Comparison of ENCODE assay signal across 23 mouse cellular contexts in genomic region chr14:112542261-112542660, GRCm38 (mm10).
DNase-seq lines count a peak whose midpoint lies in the region; ATAC-seq and TF ChIP-seq lines count a peak whose summit lies in the region.
"Had no signal": no experiment of that assay in that cellular context is flagged by ENCODE, and none has a peak within 500 bp of the region (broad histone marks: within the 10 kb centered on the region; RNA-seq: fewer than 3 reads in every experiment).

No protein-coding gene starts in this region.

- no peaks in the 10 kb centered on the region for H3K27me3 ChIP-seq in hindbrain, postnatal 0 days (ENCODE audit: insufficient read depth, low read length)
- H3K27me3 ChIP-seq in hindbrain, embryonic 12.5 days, result no peaks in the 10 kb centered on the region
- H3K27me3 ChIP-seq in midbrain, postnatal 0 days (ENCODE audit: insufficient read depth, low read length), result no peaks in the 10 kb centered on the region
- H3K27me3 ChIP-seq in midbrain, embryonic 16.5 days (ENCODE audit: control insufficient read depth, insufficient read depth, low read depth, low read length), result no peaks in the 10 kb centered on the region
- H3K27me3 ChIP-seq: CH12.LX; embryonic facial prominence, embryonic 12.5 days; forebrain, embryonic 13.5 days; forebrain, embryonic 15.5 days; Patski had no signal

- no peak overlapping the region for H3K9ac ChIP-seq in hindbrain, postnatal 0 days (replicated peaks; ENCODE audit: low read length)
- no peak overlapping the region for H3K9ac ChIP-seq in hindbrain, embryonic 12.5 days
- no peak overlapping the region for H3K9ac ChIP-seq in midbrain, postnatal 0 days (replicated peaks; ENCODE audit: low read length, poor library complexity, severe bottlenecking)
- no peak overlapping the region for H3K9ac ChIP-seq in midbrain, embryonic 16.5 days (ENCODE audit: low read depth, low read length)
- H3K9ac ChIP-seq: embryonic facial prominence, embryonic 12.5 days; forebrain, embryonic 13.5 days; forebrain, embryonic 15.5 days; forebrain, postnatal 0 days had no signal

- H3K4me3 ChIP-seq in hindbrain, postnatal 0 days (ENCODE audit: low read length), result no peak overlapping the region
- H3K4me3 ChIP-seq in hindbrain, embryonic 12.5 days, result no peak overlapping the region
- no peak overlapping the region for H3K4me3 ChIP-seq in midbrain, postnatal 0 days (ENCODE audit: low read depth, low read length)
- H3K4me3 ChIP-seq in midbrain, embryonic 16.5 days (ENCODE audit: low read depth, low read length), result no peak overlapping the region
- H3K4me3 ChIP-seq: embryonic facial prominence, embryonic 10.5 days; embryonic facial prominence, embryonic 12.5 days; forebrain, embryonic 13.5 days; forebrain, embryonic 15.5 days had no signal

- WGBS in hindbrain, postnatal 0 days, result 66% methylated on average over 1 of the region's 1 CpGs
- WGBS in hindbrain, embryonic 12.5 days, result 83% methylated on average over 1 of the region's 1 CpGs
- 77% methylated on average over 1 of the region's 1 CpGs for WGBS in midbrain, postnatal 0 days
- WGBS in midbrain, embryonic 16.5 days, result 69% methylated on average over 1 of the region's 1 CpGs

- no peaks in the 10 kb centered on the region for H3K4me1 ChIP-seq in hindbrain, postnatal 0 days (ENCODE audit: insufficient read depth, low read length)
- no peaks in the 10 kb centered on the region for H3K4me1 ChIP-seq in hindbrain, embryonic 12.5 days
- no peaks in the 10 kb centered on the region for H3K4me1 ChIP-seq in midbrain, postnatal 0 days (ENCODE audit: insufficient read depth, low read length)
- no peaks in the 10 kb centered on the region for H3K4me1 ChIP-seq in midbrain, embryonic 16.5 days (ENCODE audit: control insufficient read depth, insufficient read depth, low read length)
- H3K4me1 ChIP-seq: embryonic facial prominence, embryonic 10.5 days; embryonic facial prominence, embryonic 12.5 days; forebrain, embryonic 13.5 days; forebrain, embryonic 15.5 days had no signal

- H3K9me3 ChIP-seq in hindbrain, postnatal 0 days (ENCODE audit: low read length), result no peaks in the 10 kb centered on the region
- no peaks in the 10 kb centered on the region for H3K9me3 ChIP-seq in hindbrain, embryonic 12.5 days (replicated peaks)
- H3K9me3 ChIP-seq in midbrain, postnatal 0 days (ENCODE audit: low read length), result no peaks in the 10 kb centered on the region
- H3K9me3 ChIP-seq in midbrain, embryonic 16.5 days (replicated peaks; ENCODE audit: control insufficient read depth, low read length, poor library complexity, severe bottlenecking), result no peaks in the 10 kb centered on the region
- H3K9me3 ChIP-seq: embryonic facial prominence, embryonic 10.5 days; embryonic facial prominence, embryonic 12.5 days; forebrain, embryonic 13.5 days; forebrain, embryonic 15.5 days; G1E had no signal

- peak; percentile 78 to 83 for DNase-seq in cerebellum, postnatal 10 days
- DNase-seq in cerebellum, adult 11-12 months, result no peak
- DNase-seq in cerebellum, postnatal 25 days, result peak; percentile 11 to 32
- no peak for DNase-seq in cerebellum, adult 8-10 months
- peak; percentile 10 for DNase-seq in hindbrain, postnatal 0 days (ENCODE audit: low spot score)
- DNase-seq in midbrain, postnatal 0 days (ENCODE audit: low spot score), result peak; percentile 3
- DNase-seq: adrenal gland, adult 2 months; adrenal gland, postnatal 10 days; adrenal gland, postnatal 25 days; B cell, adult 2 months; cerebellum, adult 18-20 months; cerebellum, adult 9-11 months; forebrain, postnatal 0 days had no signal

- ATAC-seq in hindbrain, postnatal 0 days, result no peak
- no peak for ATAC-seq in hindbrain, embryonic 12.5 days (ENCODE audit: low FRiP score)
- no peak for ATAC-seq in midbrain, postnatal 0 days (ENCODE audit: low FRiP score)
- ATAC-seq in midbrain, embryonic 16.5 days, result no peak
- ATAC-seq: CD4-positive, CD25-positive, alpha-beta regulatory T cell, adult 4 months; forebrain, embryonic 13.5 days; forebrain, embryonic 15.5 days; forebrain, postnatal 0 days; Patski had no signal

- H3K36me3 ChIP-seq in hindbrain, postnatal 0 days (ENCODE audit: insufficient read depth, low read length), result no peaks in the 10 kb centered on the region
- no peaks in the 10 kb centered on the region for H3K36me3 ChIP-seq in hindbrain, embryonic 12.5 days
- H3K36me3 ChIP-seq in midbrain, postnatal 0 days (ENCODE audit: insufficient read depth, low read length), result no peaks in the 10 kb centered on the region
- no peaks in the 10 kb centered on the region for H3K36me3 ChIP-seq in midbrain, embryonic 16.5 days (ENCODE audit: control insufficient read depth, insufficient read depth, low read length)
- H3K36me3 ChIP-seq: embryonic facial prominence, embryonic 10.5 days; embryonic facial prominence, embryonic 12.5 days; forebrain, embryonic 15.5 days; G1E had no signal

- H3K4me2 ChIP-seq in hindbrain, postnatal 0 days (ENCODE audit: low read depth, low read length), result no peak overlapping the region
- H3K4me2 ChIP-seq in hindbrain, embryonic 12.5 days (replicated peaks), result no peak overlapping the region
- no peak overlapping the region for H3K4me2 ChIP-seq in midbrain, postnatal 0 days (ENCODE audit: low read depth, low read length, poor library complexity, severe bottlenecking)
- H3K4me2 ChIP-seq in midbrain, embryonic 16.5 days (ENCODE audit: low read length), result no peak overlapping the region
- H3K4me2 ChIP-seq: embryonic facial prominence, embryonic 12.5 days; forebrain, embryonic 13.5 days; forebrain, embryonic 15.5 days had no signal

- no peak for TF ChIP-seq CTCF in hindbrain, postnatal 0 days (IDR thresholded peaks at IDR 0.05; ENCODE audit: low read depth)
- no peak for TF ChIP-seq CTCF in midbrain, postnatal 0 days (IDR thresholded peaks at IDR 0.05)

- no peak overlapping the region for H3K27ac ChIP-seq in hindbrain, postnatal 0 days
- H3K27ac ChIP-seq in hindbrain, embryonic 12.5 days, result no peak overlapping the region
- H3K27ac ChIP-seq in midbrain, postnatal 0 days (ENCODE audit: low read depth, low read length), result no peak overlapping the region
- H3K27ac ChIP-seq in midbrain, embryonic 16.5 days (ENCODE audit: low read length), result no peak overlapping the region
- H3K27ac ChIP-seq: embryonic facial prominence, embryonic 10.5 days; embryonic facial prominence, embryonic 12.5 days; forebrain, embryonic 13.5 days; forebrain, embryonic 15.5 days had no signal

Comparison
In these comparisons a context has a peak if more than half of its experiments do, and no peak if none do; other contexts are left out.
1. DNase-seq: peak in cerebellum, postnatal 10 days (2 of 2), cerebellum, postnatal 25 days (2 of 2), hindbrain, postnatal 0 days (single experiment) and midbrain, postnatal 0 days (single experiment); none in cerebellum, adult 11-12 months (single experiment) and cerebellum, adult 8-10 months (single experiment).